Mouse (Mus musculus): ENCODE measurements around the gene Tiprl.
A peak's percentile ranks its signal among the peaks of the same experiment; 100 is the strongest.

Gene Tiprl

GRCm38 (mm10) chr1:165201445-165202012 lies 35.3 kb downstream of the Tiprl start:
- DNase-seq (ENCODE audit: low spot score), result no peak

- DNase-seq (ENCODE audit: low spot score), result no peak
Observed at GRCm38 (mm10) chr1:165200748-165201147, 36.0 kb downstream of the Tiprl start.

GRCm38 (mm10) chr1:165199639-165200038 lies 37.2 kb downstream of the Tiprl start:
- DNase-seq (ENCODE audit: low spot score), result peak; percentile 63

GRCm38 (mm10) chr1:165198951-165199350 lies 37.8 kb downstream of the Tiprl start:
- DNase-seq (ENCODE audit: low spot score), result peak; percentile 42

GRCm38 (mm10) chr1:165197875-165198274 lies 38.9 kb downstream of the Tiprl start:
- DNase-seq (ENCODE audit: low spot score), result no peak

GRCm38 (mm10) chr1:165195396-165195960 lies 41.3 kb downstream of the Tiprl start:
- DNase-seq (ENCODE audit: low spot score), result no peak

GRCm38 (mm10) chr1:165194662-165195013 lies 42.2 kb downstream of the Tiprl start:
- no peak for DNase-seq (ENCODE audit: low spot score)

- peak; percentile 65 for DNase-seq (ENCODE audit: low spot score)
Observed at GRCm38 (mm10) chr1:165193880-165194661, 42.7 kb downstream of the Tiprl start, which contains the start of gene Sft2d2. Gene Sft2d2 (minus strand): TSS chr1:165194438.

GRCm38 (mm10) chr1:165193426-165193825 lies 43.4 kb downstream of the Tiprl start:
- DNase-seq (ENCODE audit: low spot score), result no peak

GRCm38 (mm10) chr1:165192714-165193264 lies 44.0 kb downstream of the Tiprl start:
- no peak for DNase-seq (ENCODE audit: low spot score)

- no peak for DNase-seq (ENCODE audit: low spot score)
Observed at GRCm38 (mm10) chr1:165192102-165192501, 44.7 kb downstream of the Tiprl start.

GRCm38 (mm10) chr1:165191611-165192010 lies 45.2 kb downstream of the Tiprl start:
- DNase-seq (ENCODE audit: low spot score), result no peak

- DNase-seq (ENCODE audit: low spot score), result no peak
Observed at GRCm38 (mm10) chr1:165190571-165191273, 46.1 kb downstream of the Tiprl start.

GRCm38 (mm10) chr1:165190068-165190467 lies 46.7 kb downstream of the Tiprl start:
- DNase-seq (ENCODE audit: low spot score), result no peak

- DNase-seq (ENCODE audit: low spot score), result no peak
Observed at GRCm38 (mm10) chr1:165188806-165189580, 47.8 kb downstream of the Tiprl start.

- no peak for DNase-seq (ENCODE audit: low spot score)
Observed at GRCm38 (mm10) chr1:165187357-165187756, 49.4 kb downstream of the Tiprl start.

- no peak for DNase-seq (ENCODE audit: low spot score)
Observed at GRCm38 (mm10) chr1:165186491-165186890, 50.3 kb downstream of the Tiprl start.

GRCm38 (mm10) chr1:165185116-165185515 lies 51.7 kb downstream of the Tiprl start:
- DNase-seq (ENCODE audit: low spot score), result no peak

- no peak for DNase-seq (ENCODE audit: low spot score)
Observed at GRCm38 (mm10) chr1:165184178-165184577, 52.6 kb downstream of the Tiprl start.

- DNase-seq (ENCODE audit: low spot score), result no peak
Observed at GRCm38 (mm10) chr1:165183400-165183799, 53.4 kb downstream of the Tiprl start.

GRCm38 (mm10) chr1:165179321-165179720 lies 57.5 kb downstream of the Tiprl start:
- no peak for DNase-seq (ENCODE audit: low spot score)

- DNase-seq (ENCODE audit: low spot score), result no peak
Observed at GRCm38 (mm10) chr1:165178075-165178474, 58.7 kb downstream of the Tiprl start.
